Mouse (Mus musculus): ENCODE data around the gene Tspan9.
A peak's percentile ranks its signal among the peaks of the same experiment; 100 is the strongest.

Tspan9 gene

GRCm38 (mm10) chr6:128035250-128035929 lies 108.0 kb downstream of the Tspan9 start:
- DNase-seq (ENCODE audit: low spot score): no peak

- DNase-seq (ENCODE audit: low spot score): no peak
These were observed 108.8 kb downstream of the Tspan9 start for GRCm38 (mm10) chr6:128034317-128035249.

DNA sequence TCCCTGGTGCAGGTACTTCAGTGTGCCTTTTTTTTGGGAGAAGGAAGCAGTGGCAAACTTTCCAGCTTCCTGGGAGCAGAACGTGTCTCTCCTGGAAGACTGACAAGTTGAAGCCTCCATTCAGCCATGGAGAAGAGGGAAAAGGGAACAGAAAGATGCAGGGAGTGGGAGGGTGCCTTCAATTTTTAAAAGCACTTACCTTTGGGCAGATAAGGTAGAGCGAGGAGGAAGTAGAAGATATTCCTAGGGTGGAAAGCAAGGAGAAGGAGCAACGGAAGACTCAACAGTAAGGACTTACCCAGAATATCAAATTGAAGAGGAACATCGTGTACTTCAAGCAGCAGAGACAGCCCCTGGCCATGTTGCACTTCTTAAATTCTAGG lies 109.5 kb downstream of the Tspan9 start:
- no peak for DNase-seq (ENCODE audit: low spot score)

DNA sequence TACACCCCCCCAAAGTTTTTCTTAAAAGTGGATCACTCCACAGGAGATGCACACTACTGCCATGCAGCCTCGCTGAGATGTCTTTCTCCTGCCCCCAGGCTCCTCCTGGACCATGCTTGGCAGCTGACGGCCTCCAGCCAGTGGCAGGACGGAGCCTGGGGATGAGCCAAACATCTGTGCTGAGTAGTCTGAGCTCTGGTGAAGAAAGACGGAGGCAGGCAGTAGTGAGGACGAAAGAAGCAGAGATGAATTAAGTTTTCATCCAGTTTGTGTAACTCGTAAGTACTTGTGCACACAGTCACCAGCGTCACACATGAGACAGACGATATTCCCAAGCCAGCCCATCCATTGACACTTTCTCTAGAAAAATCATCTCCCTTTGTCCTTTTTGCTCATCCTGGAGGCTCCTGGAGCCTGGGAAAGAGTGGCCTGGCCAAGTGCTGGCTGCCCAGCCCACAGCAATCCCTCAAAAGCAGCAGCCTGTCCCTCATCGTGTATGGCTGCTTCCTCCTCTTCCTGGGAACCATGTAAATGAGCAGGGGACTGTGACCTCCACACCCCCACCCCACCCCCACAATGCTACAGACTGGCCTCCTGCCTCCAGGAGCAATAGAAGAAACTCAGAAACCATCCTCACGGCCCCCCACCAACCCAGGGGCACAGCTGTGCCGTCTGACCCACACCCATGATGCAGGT lies 110.1 kb downstream of the Tspan9 start:
- no peak for DNase-seq (ENCODE audit: low spot score)

- DNase-seq (ENCODE audit: low spot score): peak; percentile 21
These were observed 110.9 kb downstream of the Tspan9 start for GRCm38 (mm10) chr6:128032252-128033171.

DNA sequence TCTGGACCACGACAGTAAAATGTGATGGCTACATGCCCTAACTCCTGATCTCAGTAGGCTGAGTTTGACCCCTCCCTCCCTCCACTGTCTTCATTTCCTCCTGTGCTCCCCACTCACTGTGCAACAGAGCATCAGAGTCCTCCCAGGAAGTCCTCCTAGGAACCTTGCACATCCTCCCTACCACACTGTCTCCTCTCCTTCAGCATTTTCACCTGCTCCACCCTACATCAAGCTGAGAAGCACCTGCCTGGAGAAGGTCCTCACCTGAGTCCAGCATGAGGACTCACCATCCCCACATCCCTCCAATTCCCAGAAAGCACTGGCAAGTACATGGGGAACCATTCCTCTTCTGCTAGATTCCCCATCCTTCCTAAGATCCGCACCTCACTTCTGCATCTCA lies 111.8 kb downstream of the Tspan9 start:
- DNase-seq (ENCODE audit: low spot score): no peak

GRCm38 (mm10) chr6:128031096-128031495 lies 112.3 kb downstream of the Tspan9 start:
- DNase-seq (ENCODE audit: low spot score): no peak

DNA sequence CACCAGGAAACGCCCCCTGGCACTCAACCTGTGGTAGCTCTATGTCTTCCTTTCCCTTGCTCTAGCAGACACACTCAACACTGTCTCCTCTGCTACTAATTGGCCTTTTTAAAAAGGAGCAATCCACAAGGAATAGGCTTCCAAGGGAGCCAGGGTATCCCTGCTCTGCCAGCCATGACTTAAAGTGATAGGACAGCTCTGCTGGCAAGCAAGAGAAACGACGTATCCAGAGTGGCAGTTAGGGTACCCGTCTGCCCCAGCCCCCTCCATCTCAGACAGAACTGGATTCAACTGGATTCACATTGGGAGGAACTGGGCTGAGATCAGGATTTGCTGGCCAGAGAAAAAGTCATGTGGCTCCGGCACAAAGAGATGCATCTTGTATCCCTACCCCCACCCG lies 112.9 kb downstream of the Tspan9 start:
- no peak for DNase-seq (ENCODE audit: low spot score)

- DNase-seq (ENCODE audit: low spot score): no peak
These were observed 113.7 kb downstream of the Tspan9 start for GRCm38 (mm10) chr6:128029517-128030348.

- DNase-seq (ENCODE audit: low spot score): peak; percentile 16
These were observed 115.1 kb downstream of the Tspan9 start for GRCm38 (mm10) chr6:128028116-128028940.

- DNase-seq (ENCODE audit: low spot score): no peak
These were observed 117.4 kb downstream of the Tspan9 start for GRCm38 (mm10) chr6:128025997-128026396.

DNA sequence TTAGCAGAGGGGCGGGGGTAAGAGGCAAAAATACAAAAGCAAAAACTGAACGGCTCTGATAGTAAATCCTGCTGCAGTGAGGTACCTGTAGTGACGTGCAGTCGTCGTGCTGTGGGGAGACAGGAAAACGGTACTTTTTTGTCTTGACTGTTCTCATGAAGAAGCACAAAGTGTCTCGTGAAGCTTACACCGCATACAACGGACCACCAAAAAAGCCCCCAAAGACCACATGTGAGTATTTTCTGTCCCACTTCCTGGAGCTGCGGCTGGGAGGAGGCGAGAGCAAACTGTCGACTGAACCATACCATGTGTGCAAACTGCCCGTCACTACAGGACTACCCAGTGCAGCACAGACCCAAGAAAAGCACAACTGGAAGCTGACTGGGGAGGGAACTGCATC lies 117.8 kb downstream of the Tspan9 start:
- no peak for DNase-seq (ENCODE audit: low spot score)

GRCm38 (mm10) chr6:128022207-128022606 lies 121.2 kb downstream of the Tspan9 start:
- DNase-seq (ENCODE audit: low spot score): no peak

- no peak for DNase-seq (ENCODE audit: low spot score)
These were observed 121.5 kb downstream of the Tspan9 start for GRCm38 (mm10) chr6:128021931-128022202.

- no peak for DNase-seq (ENCODE audit: low spot score)
These were observed 122.1 kb downstream of the Tspan9 start for GRCm38 (mm10) chr6:128021106-128021930.

- no peak for DNase-seq (ENCODE audit: low spot score)
These were observed 122.8 kb downstream of the Tspan9 start for GRCm38 (mm10) chr6:128020521-128021057.

DNA sequence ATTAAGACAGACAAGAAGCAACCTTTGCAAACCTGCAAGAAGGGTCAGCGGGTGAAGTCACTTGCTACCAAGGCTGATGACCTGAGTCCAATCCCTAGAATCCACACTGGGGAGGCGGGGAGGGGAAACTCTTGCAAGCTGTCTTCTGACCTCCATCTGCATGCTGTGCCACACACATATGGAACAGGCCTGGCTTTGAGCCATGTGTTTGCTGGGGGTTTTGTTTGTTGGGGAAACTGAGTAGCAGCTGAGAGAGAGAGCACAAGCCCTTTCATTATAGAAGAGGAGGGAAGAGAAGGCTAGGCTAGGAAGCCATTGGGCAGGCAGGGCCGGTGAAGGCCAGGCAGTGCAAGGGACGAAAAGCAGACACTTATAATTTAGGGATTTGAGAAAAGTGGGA lies 123.3 kb downstream of the Tspan9 start:
- no peak for DNase-seq (ENCODE audit: low spot score)

- no peak for DNase-seq (ENCODE audit: low spot score)
These were observed 124.3 kb downstream of the Tspan9 start for GRCm38 (mm10) chr6:128019119-128019518.

- DNase-seq (ENCODE audit: low spot score): no peak
These were observed 128.1 kb downstream of the Tspan9 start for GRCm38 (mm10) chr6:128015304-128015703.
